Mouse (Mus musculus) liver, embryonic 14.5 days (tissue): ENCODE results near the gene Rtel1. TPM values are rescaled to one million over a fixed set of nuclear protein-coding genes. Genes with fewer than 3 reads are reported as not detected.

Source experiments
- ATAC-seq: fragments of 200-750 bp; cut with Nextera tagmentation; 2 replicates; pipeline ENCODE4 v1.8.0; 2017; ENCODE audit warnings: moderate number of reproducible peaks, mild to moderate bottlenecking, moderate library complexity; ENCODE audit not compliant: insufficient read depth
- DNase-seq, 3 experiments: peaks; one replicate each; pipeline ENCODE4 v3.0.0-alpha.2; 2012 to 2013; ENCODE audit warnings: low read depth in 3 of 3, low spot score in 3 of 3
- H3K27ac ChIP-seq: fragments of 300-500 bp; sonication (generic); 2 replicates; pipeline ENCODE4 v1.5.1; 2014; ENCODE audit warnings: moderate library complexity, mild to moderate bottlenecking, control low read depth, inconsistent platforms
- H3K27me3 ChIP-seq: fragments of 300-500 bp; sonication (generic); 2 replicates; pipeline ENCODE4 v1.6.1; 2014; ENCODE audit warnings: mild to moderate bottlenecking, low read length, moderate library complexity; ENCODE audit not compliant: control insufficient read depth, insufficient read depth
- H3K36me3 ChIP-seq: fragments of 300-500 bp; sonication (generic); replicated peaks from 2 replicates; pipeline ENCODE4 v1.6.1; 2014; ENCODE audit warnings: low read depth; ENCODE audit not compliant: control insufficient read depth, insufficient read depth
- H3K4me1 ChIP-seq, 2 experiments: fragments of 200-500 bp in 1 of 2; fragments of 300-500 bp in 1 of 2; sonication (generic) in 1 of 2; replicated peaks; 2 replicates each; pipeline ENCODE4 v1.6.1; 2012 to 2014; ENCODE audit warnings: antibody characterized with exemption in 1 of 2, inconsistent platforms in 1 of 2, low read length in 1 of 2; ENCODE audit not compliant: control insufficient read depth in 2 of 2, insufficient read depth in 2 of 2
- H3K4me2 ChIP-seq: fragments of 300-500 bp; sonication (generic); 2 replicates; pipeline ENCODE4 v1.6.1; 2014; ENCODE audit warnings: low read depth, mild to moderate bottlenecking, control low read depth, moderate library complexity
- H3K4me3 ChIP-seq, 2 experiments: fragments of 200-500 bp in 1 of 2; fragments of 300-500 bp in 1 of 2; sonication (generic) in 1 of 2; 2 replicates each; pipeline ENCODE4 v1.5.1; 2012 to 2014; ENCODE audit warnings: low read depth in 2 of 2, low read length in 2 of 2, mild to moderate bottlenecking in 2 of 2, control low read depth in 1 of 2, inconsistent platforms in 1 of 2, moderate library complexity in 1 of 2; ENCODE audit not compliant: insufficient read depth in 1 of 2
- H3K9ac ChIP-seq: fragments of 300-500 bp; sonication (generic); replicated peaks from 2 replicates; pipeline ENCODE4 v1.6.1; 2014; ENCODE audit warnings: mild to moderate bottlenecking, control low read depth, moderate library complexity
- H3K9me3 ChIP-seq: fragments of 300-500 bp; sonication (generic); 2 replicates; pipeline ENCODE4 v1.6.1; 2016; ENCODE audit warnings: low read length, mixed read lengths; ENCODE audit not compliant: control insufficient read depth
- CTCF ChIP-seq: IDR thresholded peaks from 2 replicates; pipeline ENCODE4 v1.5.1; 2016; ENCODE audit warnings: antibody characterized with exemption, low read depth, control low read depth
- EP300 ChIP-seq: IDR thresholded peaks from 2 replicates; pipeline ENCODE4 v1.6.1; 2016; ENCODE audit warnings: antibody characterized with exemption, low read depth
- WGBS: fragments of 180-500 bp; shearing (Covaris S2); extraction: QIAGEN DNeasy Blood & Tissue Kit; methylation state at CpG from one replicate; pipeline ENCODE4 v1.1.7; 2014; ENCODE audit not compliant: insufficient replicate concordance; 5-methylcytosine and 5-hydroxymethylcytosine counted together
- polyA plus RNA-seq, 2 experiments: library from polyadenylated mRNA; depleted of rRNA in 1 of 2; stranded (reverse) in 1 of 2; unstranded in 1 of 2; fragments of >200 nt; fragmentation: Nextera tagmentation in 1 of 2; extraction: Ambion mirVana in 1 of 2; gene quantifications; 2 replicates each; pipeline versions ENCODE4 v1.2.1 to v1.2.3; 2012 to 2014

The Rtel1 gene
- polyA plus RNA-seq, 2 experiments: 26.2 to 39.1 TPM

DNA sequence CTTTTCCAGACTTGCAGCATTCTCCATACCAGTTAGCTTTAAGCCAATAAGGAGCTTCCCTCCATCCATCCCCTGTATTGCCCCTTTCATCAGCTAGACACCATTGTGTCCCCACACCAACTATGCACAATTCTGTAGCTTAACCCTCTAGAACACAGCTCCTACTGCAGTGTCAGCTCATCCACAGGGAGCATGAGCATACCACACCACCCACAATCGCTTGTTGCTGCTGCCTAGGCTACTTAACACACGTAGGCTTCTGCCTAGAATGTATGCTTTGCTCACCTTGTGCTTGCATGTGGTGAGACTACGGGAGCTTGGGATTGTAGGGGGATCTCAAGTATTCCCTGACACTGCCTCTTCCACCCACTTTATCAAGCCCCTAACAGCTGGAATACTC, 37.2 kb downstream of the Rtel1 start:
- H3K4me2 ChIP-seq: no peak overlapping the region
- no peaks in the 10 kb centered on the region for H3K4me1 ChIP-seq
- H3K4me3 ChIP-seq: no peak overlapping the region
- H3K27me3 ChIP-seq: no peaks in the 10 kb centered on the region
- TF ChIP-seq CTCF (no peak), EP300 (no peak)
- H3K9me3 ChIP-seq: no peaks in the 10 kb centered on the region
- DNase-seq (no peak), ATAC-seq (no peak)
- no peak overlapping the region for H3K9ac ChIP-seq
- WGBS: 70% methylated on average over 3 of the region's 3 CpGs
- H3K36me3 ChIP-seq: peaks cover 42% of the 10 kb centered on the region
- no peak overlapping the region for H3K27ac ChIP-seq

DNA sequence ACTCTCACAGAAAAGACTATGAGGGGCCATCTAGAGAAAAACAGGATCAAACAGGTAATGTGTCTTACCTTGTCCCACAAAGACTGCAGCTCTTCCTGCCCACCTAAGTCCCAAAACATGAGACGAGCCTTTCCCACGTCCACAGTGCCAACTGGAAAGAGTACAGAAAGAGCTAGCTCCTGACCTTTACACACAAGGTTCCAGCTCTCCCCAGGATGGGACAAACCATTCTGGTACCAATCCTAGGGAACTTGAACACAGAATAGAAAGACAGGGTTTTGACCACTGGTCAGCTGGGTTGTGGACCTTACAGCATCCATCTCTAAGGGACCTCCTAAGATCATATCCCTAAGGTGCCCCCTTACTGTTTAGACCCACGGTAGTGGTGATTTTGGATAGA, 44.4 kb downstream of the Rtel1 start:
- peak overlapping the region; percentile 92; the same call in 1 of the 2 replicates for H3K9ac ChIP-seq
- ATAC-seq (no peak), DNase-seq (no peak)
- H3K4me3 ChIP-seq: peak overlapping the region; percentile 87 to 97
- peaks cover 8 to 22% of the 10 kb centered on the region in 2 experiments for H3K4me1 ChIP-seq
- TF ChIP-seq CTCF: no peak
- no peak for TF ChIP-seq EP300
- H3K27me3 ChIP-seq: no peaks in the 10 kb centered on the region
- 65% methylated on average over 3 of the region's 3 CpGs for WGBS
- peak overlapping the region; percentile 78 for H3K4me2 ChIP-seq
- no peak overlapping the region for H3K27ac ChIP-seq
- H3K36me3 ChIP-seq: peaks cover 10% of the 10 kb centered on the region
- no peaks in the 10 kb centered on the region for H3K9me3 ChIP-seq

DNA sequence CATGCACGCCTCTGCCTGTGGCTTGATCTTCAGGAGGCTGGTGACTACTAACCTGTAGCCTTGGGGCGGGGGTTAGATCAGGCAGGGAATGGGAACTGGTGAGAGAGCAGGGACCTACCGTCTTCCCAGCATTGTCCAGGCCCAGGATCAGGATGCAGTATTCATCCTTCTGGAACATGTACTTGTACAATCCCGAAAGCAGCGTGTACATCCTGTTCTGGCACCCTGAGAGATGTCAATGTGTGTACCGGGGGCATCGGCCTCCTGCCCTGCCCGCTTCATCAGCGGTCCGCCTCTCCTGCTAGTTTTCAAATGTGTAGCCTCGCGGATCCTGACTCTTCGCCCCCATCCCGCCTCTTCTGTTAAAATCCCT, 44.9 kb downstream of the Rtel1 start:
- Histone ChIP-seq H3K9me3 (no peaks in the 10 kb centered on the region), H3K4me2 (peak overlapping the region; percentile 78), H3K36me3 (peaks cover 7% of the 10 kb centered on the region), H3K9ac (peak overlapping the region; percentile 92), H3K4me3 (peak overlapping the region; percentile 87 to 97), H3K27ac (no peak overlapping the region), H3K27me3 (no peaks in the 10 kb centered on the region), H3K4me1 (peaks cover 8 to 22% of the 10 kb centered on the region in 2 experiments)
- 5% methylated on average over 14 of the region's 14 CpGs for WGBS
- ATAC-seq (no peak), DNase-seq (no peak)
- no peak for TF ChIP-seq CTCF
- no peak for TF ChIP-seq EP300

DNA sequence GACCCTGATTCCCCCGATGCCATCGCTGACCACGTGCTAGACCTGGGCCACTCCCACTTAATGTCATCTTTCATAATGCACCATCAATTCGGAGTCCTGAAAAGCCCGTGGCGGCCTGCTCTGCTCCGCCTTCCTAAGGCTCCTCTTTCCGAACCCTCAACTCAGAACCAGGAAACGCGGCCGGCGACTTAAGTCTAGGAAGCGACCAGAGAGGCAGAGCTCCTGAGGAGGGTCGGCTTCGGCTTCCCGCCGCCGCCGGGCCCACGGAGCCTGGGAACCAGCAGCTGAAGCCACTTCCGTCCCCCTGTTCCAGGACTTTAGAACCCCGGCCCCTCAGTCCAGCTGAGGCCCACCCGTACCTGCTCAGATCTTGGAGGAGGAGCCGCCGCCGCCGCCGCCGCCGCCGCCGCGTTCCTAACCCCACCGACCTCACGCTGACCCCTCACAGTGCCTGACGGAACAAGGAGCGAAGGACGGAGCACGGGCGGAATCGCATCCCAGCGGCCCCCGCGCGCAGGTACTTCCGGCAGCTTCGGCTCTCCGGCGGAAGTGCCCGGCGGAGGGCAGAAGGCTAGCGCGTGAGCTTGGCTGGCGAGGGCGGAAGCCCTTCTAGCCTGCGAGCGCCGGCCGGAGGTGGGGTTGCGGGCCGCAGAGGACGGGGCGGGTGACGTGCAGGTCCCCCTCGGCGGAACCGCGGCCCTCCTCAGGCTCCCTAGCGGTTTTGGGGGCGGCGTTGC, 45.5 kb downstream of the Rtel1 start, which contains the start of the genes Zgpat and Arfrp1:
TSS of gene Zgpat (plus strand) at position 69 of the 737 bp plus-strand sequence.
TSS of gene Arfrp1 (minus strand) at position 545 of the 737 bp plus-strand sequence.
- peaks cover 8 to 22% of the 10 kb centered on the region in 2 experiments for H3K4me1 ChIP-seq
- H3K4me3 ChIP-seq: peak within 1 kb of the TSS; percentile 87 to 97
- no peaks in the 10 kb centered on the region for H3K27me3 ChIP-seq
- peaks cover 10% of the 10 kb centered on the region for H3K36me3 ChIP-seq
- peak; percentile 73 to 78 (median 75) for DNase-seq
- peak within 1 kb of the TSS; percentile 78 for H3K4me2 ChIP-seq
- WGBS: under 1% methylated on average over 71 of the region's 71 CpGs
- peak within 1 kb of the TSS; percentile 80 for H3K27ac ChIP-seq
- H3K9me3 ChIP-seq: no peaks in the 10 kb centered on the region
- H3K9ac ChIP-seq: peak within 1 kb of the TSS; percentile 92
- peak; percentile 24 for TF ChIP-seq CTCF
- TF ChIP-seq EP300: no peak
- peak; percentile 89 for ATAC-seq

DNA sequence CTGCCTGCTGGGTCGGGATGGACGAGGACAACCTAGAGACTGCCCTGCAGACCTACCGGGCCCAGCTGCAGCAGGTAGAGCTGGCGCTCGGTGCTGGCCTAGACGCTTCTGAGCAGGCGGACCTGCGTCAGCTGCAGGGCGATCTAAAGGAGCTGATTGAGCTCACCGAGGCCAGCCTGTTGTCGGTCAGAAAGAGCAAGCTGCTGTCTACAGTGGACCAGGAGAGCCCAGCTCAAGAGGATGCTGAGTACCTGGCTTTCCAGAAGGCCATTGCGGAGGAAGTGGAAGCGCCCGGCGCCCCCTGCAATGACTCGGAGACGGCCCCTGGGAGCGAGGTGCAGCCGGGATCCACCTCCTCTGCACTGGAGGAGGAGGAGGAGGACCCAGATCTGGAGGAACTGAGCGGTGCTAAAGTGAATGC, 46.1 kb downstream of the Rtel1 start:
- H3K4me1 ChIP-seq: peaks cover 8 to 22% of the 10 kb centered on the region in 2 experiments
- no peaks in the 10 kb centered on the region for H3K9me3 ChIP-seq
- no peaks in the 10 kb centered on the region for H3K27me3 ChIP-seq
- H3K36me3 ChIP-seq: peaks cover 9% of the 10 kb centered on the region
- 0% methylated on average over 20 of the region's 20 CpGs for WGBS
- no peak for TF ChIP-seq CTCF
- 0 out of 2 replicates have a peak, but pooled peaks have one; percentile 9 for TF ChIP-seq EP300
- H3K9ac ChIP-seq: peak overlapping the region; percentile 92
- H3K4me2 ChIP-seq: peak overlapping the region; percentile 78
- peak; percentile 69 for ATAC-seq
- peak overlapping the region; percentile 80 for H3K27ac ChIP-seq
- H3K4me3 ChIP-seq: peak overlapping the region; percentile 87 to 97
- peak in 1 of 3 experiments; percentile 24 for DNase-seq
